Mouse (Mus musculus): Measurements from ENCODE around the gene Ifi27.
"Not testable (repeated sequence)": the region's sequence is repeated elsewhere in the genome, so short reads cannot be mapped to it uniquely, and the experiment has no call there.

Gene Ifi27

GRCm38 (mm10) chr12:103433986-103434731, at the start of gene Ifi27:
TSS of gene Ifi27 (plus strand) at chr12:103434211.
- DNase-seq (ENCODE audit: low spot score): peak; percentile 85

- DNase-seq (ENCODE audit: low spot score): peak; percentile 86
Observed at GRCm38 (mm10) chr12:103388505-103389347, 45.3 kb upstream of the Ifi27 start, which contains the start of gene Otub2. TSS of gene Otub2 (plus strand) at chr12:103388682.

GRCm38 (mm10) chr12:103389348-103389727, 44.7 kb upstream of the Ifi27 start:
- DNase-seq (ENCODE audit: low spot score): no peak

- DNase-seq (ENCODE audit: low spot score): no peak
Observed at GRCm38 (mm10) chr12:103389982-103390381, 44.0 kb upstream of the Ifi27 start.

GRCm38 (mm10) chr12:103391098-103391497, 42.9 kb upstream of the Ifi27 start:
- no peak for DNase-seq (ENCODE audit: low spot score)

- no peak for DNase-seq (ENCODE audit: low spot score)
Observed at GRCm38 (mm10) chr12:103393528-103393927, 40.5 kb upstream of the Ifi27 start.

GRCm38 (mm10) chr12:103395486-103396275, 38.3 kb upstream of the Ifi27 start:
- no peak for DNase-seq (ENCODE audit: low spot score)

GRCm38 (mm10) chr12:103396751-103397150, 37.3 kb upstream of the Ifi27 start:
- no peak for DNase-seq (ENCODE audit: low spot score)

- DNase-seq (ENCODE audit: low spot score): no peak
Observed at GRCm38 (mm10) chr12:103404131-103404530, 29.9 kb upstream of the Ifi27 start.

- no peak for DNase-seq (ENCODE audit: low spot score)
Observed at GRCm38 (mm10) chr12:103407720-103408119, 26.3 kb upstream of the Ifi27 start, which contains the start of gene 9330161L09Rik. TSS of gene 9330161L09Rik (minus strand) at chr12:103407820.

- no peak for DNase-seq (ENCODE audit: low spot score)
Observed at GRCm38 (mm10) chr12:103408144-103408543, 25.9 kb upstream of the Ifi27 start.

GRCm38 (mm10) chr12:103425016-103425728, 8.8 kb upstream of the Ifi27 start:
- no peak for DNase-seq (ENCODE audit: low spot score)

GRCm38 (mm10) chr12:103425729-103426470, 8.1 kb upstream of the Ifi27 start, which contains the start of gene Ddx24:
TSS of gene Ddx24 (minus strand) at chr12:103425830.
- peak; percentile 100 for DNase-seq (ENCODE audit: low spot score)

GRCm38 (mm10) chr12:103426710-103427109, 7.3 kb upstream of the Ifi27 start:
- no peak for DNase-seq (ENCODE audit: low spot score)

GRCm38 (mm10) chr12:103433430-103433829, 581 bp upstream of the Ifi27 start:
- DNase-seq (ENCODE audit: low spot score): no peak

GRCm38 (mm10) chr12:103434861-103435260, 850 bp downstream of the Ifi27 start:
- no peak for DNase-seq (ENCODE audit: low spot score)

GRCm38 (mm10) chr12:103437601-103438000, 3.6 kb downstream of the Ifi27 start:
- no peak for DNase-seq (ENCODE audit: low spot score)

- peak; percentile 59 for DNase-seq (ENCODE audit: low spot score)
Observed at GRCm38 (mm10) chr12:103443524-103443923, 9.5 kb downstream of the Ifi27 start, which contains the start of gene Ifi27l2a. TSS of gene Ifi27l2a (minus strand) at chr12:103443680.

- not testable (repeated sequence) for DNase-seq (ENCODE audit: low spot score)
Observed at GRCm38 (mm10) chr12:103444261-103444660, 10.2 kb downstream of the Ifi27 start.

- DNase-seq (ENCODE audit: low spot score): no peak
Observed at GRCm38 (mm10) chr12:103445060-103445459, 11.0 kb downstream of the Ifi27 start.

- DNase-seq (ENCODE audit: low spot score): no peak
Observed at GRCm38 (mm10) chr12:103453361-103453760, 19.4 kb downstream of the Ifi27 start.

All from T-cell, adult 2 months (primary cell).